Mouse (Mus musculus): ENCODE results near the gene Pank1.

The Pank1 gene

DNA sequence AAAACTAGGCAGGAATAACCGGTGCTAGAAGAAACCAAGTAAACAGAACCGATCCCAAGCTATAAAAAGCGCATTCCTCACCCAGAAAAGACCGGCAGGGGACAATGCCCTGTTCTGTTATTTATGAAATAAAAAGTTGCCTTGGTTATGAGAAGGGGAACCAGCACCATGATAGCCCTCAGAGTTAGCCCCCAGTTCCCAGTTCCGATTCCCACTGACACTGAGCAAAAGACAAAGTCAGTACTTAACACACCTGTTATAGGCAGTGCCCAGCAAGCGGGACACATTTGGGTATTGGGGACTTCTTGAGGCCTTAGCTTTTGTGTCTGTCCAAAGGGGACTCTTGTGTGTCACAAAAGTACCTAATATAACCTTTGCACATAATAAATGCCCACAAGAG, 369 bp upstream of the Pank1 start:
- DNase-seq (ENCODE audit: low spot score): no peak

DNA sequence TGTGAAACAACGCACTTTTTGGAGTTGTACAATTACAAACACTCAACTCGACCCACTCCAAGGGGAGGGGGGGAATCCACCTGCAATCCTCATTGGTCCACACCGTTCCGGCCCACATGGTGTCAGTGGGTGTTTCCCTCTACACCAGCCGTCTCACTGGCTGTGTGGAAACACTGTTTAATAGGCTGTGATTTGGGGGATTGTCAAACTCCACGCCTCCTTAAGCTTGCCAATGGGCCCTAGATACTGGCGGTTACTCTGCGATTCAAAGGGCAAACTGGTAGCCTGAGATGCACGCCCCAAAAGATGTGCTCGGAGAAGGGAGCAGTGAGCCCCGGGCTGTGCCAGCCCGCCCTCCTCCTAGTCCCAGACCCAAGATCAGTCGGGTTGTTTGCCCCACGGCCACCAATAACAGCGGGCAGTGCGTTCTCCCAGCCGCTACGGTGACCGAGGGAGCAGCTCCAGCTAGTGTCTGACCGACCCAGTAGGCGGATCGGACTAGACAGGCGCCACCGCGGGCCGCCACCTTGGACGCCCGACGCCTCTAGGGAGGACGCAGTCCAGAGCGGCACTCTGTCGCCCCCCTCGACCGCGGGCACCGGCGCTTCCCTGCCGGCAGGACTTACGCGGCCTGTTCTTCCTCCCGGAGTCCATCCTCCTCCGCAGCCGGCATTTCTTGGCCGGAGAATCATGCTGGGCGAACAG, 1.2 kb downstream of the Pank1 start:
- peak; percentile 85 for DNase-seq (ENCODE audit: low spot score)

DNA sequence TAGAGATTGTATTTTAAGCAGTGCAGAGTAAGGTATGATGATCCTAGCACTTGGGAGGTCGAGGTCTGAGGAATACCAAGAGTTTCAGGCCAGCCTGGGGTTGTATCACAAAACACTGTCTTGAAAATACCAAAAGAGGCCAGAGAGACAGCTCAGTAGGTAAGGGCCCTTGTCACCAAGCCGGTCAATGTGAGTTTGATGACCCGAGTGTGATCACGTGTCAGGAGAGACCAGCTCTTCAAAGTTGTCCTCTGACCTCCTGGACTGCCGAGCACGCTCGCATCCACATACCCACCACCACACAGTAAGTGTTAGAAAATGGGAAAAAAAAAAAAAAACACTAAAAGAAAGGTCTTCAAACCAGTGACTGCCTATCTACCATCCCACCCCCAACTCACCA, 2.6 kb downstream of the Pank1 start:
- peak; percentile 46 for DNase-seq (ENCODE audit: low spot score)

DNA sequence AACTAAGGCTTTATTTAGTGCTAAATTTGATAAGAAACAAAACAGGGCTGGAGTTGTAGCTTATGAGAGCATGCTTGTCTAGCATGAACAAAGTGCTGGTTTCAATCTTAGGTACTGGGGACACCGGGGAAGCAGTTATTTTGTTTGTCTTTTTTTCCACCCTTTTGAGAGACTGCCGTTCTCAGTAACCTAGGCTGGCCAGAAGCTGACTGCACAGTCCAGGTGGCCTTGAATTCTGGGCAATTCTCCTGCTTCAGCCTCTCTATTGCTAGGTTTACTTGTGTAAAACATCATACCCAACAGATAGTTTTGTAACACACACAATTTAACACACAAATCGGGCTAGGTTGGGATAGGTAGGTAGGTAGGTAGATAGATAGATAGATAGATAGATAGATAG, 9.9 kb downstream of the Pank1 start:
- DNase-seq (ENCODE audit: low spot score): no peak

DNA sequence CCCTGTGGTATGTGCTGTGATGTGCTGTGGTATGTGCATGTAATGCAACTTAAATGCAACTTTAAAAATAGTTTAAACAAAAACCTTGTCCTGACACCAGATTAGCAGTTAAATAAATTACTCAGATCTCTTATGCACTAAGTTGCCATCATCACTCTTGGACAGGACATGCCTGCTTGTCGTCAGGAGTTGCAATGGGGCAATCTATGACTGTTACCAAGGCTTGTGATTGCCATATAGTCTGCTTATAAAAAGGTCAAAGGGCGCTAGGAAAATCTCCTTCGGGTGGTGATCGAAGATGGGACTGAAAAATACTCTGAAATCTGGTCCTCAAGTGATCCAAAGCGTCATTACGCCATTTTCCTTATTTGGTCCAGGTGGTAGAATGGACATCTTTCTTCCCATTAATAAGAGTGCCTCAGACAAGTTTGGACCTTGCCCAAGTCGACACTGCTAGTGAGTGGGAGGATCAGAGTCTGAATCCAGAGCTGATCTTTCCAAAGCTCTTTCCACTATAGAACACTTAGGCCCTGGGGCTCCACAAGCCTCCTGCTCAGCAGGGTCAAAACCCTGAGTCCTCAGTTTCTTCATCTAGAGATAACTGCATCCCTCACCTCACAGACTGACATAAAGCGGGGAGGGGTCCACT, 11.0 kb downstream of the Pank1 start:
- DNase-seq (ENCODE audit: low spot score): no peak

DNA sequence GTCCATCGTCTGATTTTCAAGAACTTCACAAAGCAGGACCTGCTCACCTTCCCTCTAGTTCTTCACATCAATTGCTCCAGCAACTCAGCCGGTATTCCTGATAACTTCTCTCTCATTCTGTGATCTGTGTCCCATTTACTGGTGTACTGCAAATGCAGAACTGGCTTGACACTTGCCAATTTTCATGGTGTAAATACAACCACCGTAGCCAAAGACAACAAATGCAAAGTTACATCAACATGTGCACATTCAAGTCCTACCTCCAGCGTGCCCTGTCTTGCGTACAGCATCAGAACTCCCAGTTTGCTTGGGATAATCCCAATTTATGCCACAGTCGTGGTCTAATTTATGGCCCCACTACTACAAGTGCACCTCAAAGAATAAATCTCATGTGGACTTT, 15.5 kb downstream of the Pank1 start:
- DNase-seq (ENCODE audit: low spot score): no peak

DNA sequence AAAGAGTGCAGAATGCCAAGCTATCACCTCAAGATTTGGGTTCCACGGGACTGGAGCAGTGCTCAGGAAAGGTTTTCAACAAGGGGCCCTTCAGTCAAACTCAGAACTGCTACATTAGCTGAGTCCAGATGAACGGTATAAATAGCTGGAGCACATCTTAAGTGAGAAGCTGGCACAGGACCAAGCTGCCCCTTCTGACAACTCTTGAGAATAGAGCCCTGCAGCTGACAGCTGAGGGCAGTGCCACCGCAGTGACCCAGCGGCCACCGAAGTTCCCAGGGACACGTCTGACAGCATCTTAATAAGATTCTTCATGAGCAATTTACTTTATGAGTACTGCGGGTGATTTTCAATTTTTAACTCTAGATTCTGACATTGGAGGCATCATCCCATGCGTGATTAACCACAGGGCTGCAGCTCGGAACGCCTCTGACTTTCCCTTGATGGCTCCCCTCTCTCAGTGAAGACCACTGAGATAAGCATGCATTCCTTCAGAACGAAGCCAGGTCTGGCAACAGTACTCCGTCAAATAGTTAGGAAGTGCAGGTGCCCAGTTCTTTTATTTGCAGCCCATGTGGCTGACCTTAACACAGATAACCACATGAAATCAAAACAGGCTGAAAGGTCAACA, 23.1 kb downstream of the Pank1 start:
- no peak for DNase-seq (ENCODE audit: low spot score)

DNA sequence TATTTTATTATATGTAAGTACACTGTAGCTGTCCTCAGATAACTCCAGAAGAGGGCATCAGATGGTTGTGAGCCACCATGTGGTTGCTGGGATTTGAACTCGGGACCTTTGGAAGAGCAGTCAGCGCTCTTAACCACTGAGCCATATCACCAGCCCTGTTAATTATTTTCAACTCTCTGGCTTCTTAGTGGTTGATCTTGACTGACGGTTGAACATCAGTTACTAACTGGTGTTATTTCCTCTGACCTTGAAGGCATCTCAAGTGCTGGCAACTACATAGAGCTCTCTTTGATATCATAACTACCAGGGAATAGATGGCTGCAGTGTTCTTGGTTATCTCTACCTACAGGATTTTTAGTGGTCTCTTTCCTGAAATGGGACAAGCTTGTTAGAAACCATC, 28.1 kb downstream of the Pank1 start:
- DNase-seq (ENCODE audit: low spot score): no peak

DNA sequence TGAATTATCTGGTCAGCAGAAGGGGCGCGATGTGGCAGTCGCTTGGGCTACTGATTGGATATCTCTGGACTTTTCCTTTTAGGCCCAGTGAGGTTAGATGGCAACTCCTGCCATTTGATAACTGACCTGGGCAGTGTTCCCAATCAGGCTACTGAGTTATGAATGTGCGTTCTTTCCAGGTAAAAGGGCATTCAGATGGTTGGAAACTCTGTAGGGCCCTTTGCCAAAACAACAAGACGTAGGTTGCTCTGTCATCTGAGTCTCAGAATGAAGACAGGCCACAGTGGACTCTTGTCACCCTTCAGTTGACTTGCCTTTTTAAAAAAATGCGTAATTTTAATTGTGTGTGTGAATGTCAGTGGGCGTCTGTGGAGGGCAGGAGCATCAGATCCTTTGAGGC, 29.8 kb downstream of the Pank1 start:
- no peak for DNase-seq (ENCODE audit: low spot score)

DNA sequence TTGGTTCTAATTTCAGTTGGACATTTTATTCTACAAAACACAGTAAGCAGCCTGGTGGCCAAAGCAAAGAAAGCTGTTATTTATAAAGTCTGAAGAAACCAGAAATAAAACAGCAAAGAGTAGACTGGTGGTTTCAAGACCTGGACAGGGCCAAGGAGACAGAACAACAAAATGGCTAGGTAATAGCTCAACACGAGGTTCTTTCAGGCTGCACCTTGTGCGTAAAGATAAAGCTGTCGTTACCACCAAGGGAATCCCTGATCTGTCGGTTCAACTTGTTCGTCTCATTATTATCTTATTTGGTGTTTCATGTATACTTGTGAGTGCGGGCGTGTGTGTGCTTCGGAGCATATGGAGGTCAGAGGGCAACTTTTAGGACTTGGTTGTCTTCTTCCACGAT, 31.1 kb downstream of the Pank1 start:
- no peak for DNase-seq (ENCODE audit: low spot score)

DNA sequence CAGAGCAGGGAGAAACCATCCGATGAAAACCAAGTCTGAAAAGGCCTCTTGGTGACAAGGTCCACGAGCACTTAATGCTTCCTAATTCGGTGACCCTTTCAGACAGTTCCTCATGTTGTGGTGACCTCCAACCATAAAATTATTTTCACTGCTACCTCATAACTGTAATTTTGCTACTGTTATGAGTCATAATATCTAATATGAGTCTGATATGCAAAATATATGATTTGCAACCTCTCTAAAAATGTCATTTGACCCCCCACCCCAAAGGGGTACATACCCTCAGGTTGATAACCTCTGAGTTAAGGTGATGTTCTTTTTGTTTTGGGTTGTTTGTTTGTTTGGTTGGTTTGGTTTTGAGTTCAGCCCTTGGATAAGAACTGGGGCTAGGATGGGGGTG, 32.2 kb downstream of the Pank1 start:
- no peak for DNase-seq (ENCODE audit: low spot score)

DNA sequence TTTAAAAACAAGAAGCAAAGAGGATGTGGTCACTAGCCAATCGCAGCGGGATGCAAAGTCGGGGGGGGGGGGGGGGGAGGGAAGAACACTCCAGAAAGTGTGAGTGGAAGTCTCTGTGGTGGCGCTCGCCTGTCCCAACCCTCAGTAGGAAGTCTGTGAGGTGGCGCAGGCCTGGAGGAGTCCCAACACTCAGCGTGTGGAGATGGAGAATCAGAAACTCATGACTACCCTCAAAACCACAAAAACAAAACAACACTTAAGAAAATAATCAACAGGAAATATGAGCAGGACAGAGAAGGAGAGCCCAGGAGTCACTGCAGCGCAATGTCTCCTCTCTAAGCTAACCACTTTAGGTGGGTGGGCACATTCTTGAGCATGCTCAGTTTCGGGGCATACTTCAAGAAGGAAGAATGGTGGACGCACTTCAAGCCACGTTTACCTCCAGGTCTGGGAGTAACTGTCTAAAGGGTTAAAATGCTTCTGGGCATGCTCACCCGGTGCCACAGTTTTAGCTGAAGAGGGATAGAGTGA, 32.7 kb downstream of the Pank1 start:
- DNase-seq (ENCODE audit: low spot score): no peak

DNA sequence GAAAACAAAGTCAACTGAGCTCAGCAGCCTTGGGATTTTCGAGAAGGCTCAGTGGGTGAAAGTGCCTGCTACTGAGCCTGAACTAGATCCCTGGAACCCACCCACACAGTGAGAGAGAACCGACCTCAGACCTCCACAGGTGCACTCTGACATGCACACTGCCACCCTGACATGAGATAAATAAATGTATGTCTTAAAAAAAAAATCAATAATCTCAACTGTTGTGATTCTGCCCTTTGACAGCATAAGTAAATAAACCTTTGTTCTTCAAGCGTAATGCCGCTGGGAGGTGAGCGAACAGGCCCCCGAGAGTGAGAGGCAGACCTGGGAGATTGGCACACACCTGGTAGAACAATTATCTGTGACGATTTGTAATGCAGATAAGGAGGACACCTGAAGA, 33.2 kb downstream of the Pank1 start:
- DNase-seq (ENCODE audit: low spot score): peak; percentile 40

DNA sequence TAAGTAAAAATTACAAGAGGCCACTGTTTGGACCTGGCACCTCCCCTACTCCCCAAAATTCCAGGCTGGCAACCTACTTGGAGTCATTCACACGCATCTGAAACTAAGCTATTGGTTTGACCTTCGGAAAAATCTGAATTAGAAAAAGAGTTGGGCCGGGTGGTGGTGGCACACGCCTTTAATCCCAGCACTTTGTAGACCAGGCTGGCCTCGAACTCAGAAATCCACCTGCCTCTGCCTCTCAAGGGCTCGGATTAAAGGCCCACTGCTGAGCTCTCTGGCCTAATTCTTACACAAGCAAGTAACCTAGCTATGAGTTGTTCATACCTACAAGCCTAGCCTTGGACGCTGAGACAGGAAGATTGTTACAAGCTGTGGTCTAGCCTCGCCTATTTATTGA, 33.9 kb downstream of the Pank1 start:
- no peak for DNase-seq (ENCODE audit: low spot score)

DNA sequence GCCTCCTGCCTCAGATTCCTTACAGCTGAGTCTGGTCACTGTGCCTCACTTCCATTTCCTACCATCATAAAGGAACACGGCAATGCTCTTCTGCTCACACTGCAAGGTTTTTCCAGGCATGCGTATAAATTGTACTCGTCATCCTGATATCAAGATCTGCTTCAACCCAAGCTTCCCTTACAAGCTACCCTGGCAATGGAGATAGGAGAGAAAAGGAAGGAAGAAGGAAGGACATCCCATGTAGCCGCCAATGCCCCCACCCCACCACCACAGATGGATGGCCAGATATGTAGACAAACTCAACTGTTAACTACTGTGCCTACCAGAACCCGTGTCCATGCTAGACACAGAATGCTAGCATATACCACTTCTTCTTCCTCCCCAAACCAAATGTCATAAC, 34.5 kb downstream of the Pank1 start:
- no peak for DNase-seq (ENCODE audit: low spot score)

DNA sequence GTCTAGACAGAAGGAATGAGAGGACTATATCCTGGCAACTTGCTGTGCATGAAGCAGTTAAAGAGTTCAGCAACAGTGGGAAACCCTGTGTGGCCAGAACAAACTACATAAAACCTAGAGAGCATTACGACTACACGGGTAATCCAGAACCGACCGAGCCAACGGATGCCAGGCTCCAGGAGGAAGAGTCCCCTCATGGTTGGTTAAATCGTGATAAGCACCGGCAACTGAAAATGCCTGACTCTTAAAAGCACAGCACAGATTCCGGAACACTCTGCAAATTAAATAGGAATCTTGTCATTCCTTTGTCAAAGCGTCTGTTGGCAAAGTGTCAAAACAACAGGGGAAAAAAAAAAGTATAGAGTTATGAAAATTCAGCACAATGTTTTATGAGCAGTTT, 35.2 kb downstream of the Pank1 start:
- no peak for DNase-seq (ENCODE audit: low spot score)

DNA sequence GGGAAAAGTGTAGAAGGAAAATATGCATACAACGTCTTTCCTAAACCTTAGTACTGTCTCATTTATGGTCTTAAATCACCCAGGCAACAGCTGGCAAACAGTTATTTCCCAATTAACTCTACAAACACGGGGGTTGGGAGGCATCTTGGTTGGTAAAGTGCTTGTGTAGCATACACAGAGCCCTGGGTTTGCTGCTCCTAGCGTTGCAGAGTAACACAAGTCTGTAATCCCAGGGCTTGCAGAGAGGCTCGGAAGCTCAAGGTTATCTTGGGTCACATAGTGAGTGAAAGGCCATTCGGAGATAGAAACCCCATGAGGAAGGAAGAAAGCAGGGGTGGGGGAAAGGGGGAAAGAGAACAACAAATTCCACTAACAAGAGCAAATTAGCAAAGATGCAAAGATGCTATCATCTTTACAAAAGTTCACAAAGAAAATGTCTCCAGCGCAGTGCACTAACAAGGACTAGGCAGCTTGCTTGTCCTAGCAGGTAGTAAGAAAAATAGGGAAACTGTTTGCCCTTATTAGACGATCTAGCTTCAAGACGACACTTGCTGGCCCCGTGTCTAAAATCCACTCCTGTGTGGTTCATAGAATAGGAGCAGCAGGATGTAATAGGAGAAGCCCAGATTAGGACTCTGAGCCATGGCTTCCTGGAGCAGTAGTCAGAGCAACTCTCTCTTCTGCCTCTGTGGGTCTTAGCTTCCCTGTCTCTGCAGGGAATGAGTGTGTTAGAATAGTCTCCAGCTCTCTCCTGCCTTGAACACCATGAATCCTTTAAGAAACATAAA, 37.3 kb downstream of the Pank1 start:
- no peak for DNase-seq (ENCODE audit: low spot score)

DNA sequence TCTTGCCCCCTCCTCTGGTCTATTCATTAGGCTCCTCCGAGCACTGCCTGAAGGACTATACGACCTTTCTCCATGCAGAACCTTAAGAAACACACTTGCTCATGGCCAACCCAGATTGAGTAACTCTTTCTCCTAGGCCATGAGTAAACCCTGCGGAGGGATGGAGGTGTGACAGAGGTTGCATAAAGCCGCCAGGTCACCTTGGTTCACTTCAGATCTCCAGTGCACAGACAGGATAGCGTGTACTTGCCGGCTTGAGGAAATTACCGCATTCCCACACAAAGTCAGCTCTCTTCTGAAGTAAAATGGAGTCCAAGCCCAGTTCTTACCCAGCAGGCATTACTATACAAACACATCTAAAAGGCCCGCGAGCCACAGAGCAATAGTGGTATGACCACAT, 40.6 kb downstream of the Pank1 start:
- no peak for DNase-seq (ENCODE audit: low spot score)

DNA sequence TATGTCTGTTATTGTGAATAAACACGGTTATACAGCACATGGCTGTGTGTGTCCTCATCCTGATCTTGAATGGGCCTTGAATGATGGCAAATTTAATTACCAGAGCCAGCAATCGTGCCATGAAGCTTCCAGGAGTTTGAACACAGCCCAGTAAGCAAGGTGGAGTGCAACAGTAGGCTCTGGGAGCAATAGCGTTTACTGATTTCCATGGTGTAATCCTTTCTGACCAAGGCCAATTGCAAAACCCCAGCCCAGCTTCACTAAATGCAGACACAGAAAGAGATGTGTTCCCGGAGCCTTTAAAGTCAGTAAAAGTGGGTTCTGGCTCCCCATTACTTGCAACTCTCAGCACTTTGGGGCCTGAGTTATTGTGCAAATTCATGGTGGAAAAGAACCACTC, 47.6 kb downstream of the Pank1 start:
- no peak for DNase-seq (ENCODE audit: low spot score)

DNA sequence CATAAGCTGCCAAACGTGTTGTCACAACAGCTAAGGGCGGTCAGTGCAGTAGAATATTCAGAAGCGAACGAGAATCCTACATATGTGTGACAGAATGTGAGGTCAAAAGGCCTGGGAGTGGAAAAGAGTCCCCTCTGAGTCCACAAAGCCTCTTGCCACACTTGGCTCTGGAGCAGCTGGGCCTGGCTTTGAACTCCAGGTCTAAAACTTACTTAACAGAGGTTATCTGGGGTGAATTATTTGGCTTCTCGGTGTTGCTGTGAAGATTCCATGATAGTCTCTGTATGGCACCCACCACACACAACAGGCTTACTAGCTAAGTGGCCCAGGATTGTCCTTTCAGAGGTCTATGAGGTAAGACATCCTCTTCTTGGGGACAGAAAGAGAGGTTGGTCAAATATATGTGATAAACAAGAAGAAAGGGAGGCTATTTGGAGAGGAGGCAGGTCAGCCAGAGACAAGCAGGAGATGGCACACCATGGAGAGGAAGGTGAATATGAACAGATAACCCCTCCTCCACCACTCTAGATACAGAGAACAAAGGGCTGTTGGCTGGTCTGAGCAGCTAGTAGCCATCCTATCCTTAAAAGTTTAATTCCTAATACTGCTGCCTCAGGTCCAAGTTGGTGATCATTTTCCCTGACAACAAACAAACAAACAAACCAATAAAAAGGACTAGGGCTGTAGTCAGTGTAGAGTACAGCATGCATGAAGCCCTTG, 51.2 kb downstream of the Pank1 start:
- DNase-seq (ENCODE audit: low spot score): no peak

DNA sequence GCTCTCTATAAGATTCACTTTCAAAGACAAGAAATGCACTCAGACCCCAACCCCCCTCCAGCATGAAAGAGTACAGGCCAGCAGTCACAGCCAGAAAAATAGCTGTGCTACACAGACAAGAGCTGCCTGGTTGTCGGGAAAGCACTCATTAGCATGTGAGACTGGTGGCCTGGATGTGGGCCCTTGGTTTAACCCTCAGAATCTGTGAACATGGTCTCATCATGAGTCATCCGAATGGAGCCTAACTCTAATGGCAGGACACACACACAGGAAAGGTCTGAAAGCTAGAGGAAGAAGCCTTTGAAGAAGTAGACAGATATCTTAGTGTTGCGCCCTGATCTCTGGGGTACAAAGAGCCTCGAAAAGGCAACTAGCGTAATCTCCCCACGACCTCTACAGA, 51.8 kb downstream of the Pank1 start:
- no peak for DNase-seq (ENCODE audit: low spot score)

All from yolk sac, embryonic 10.5 days (tissue).